Mouse (Mus musculus) right cerebral cortex, postnatal 10 days (tissue): ENCODE measurements at regions not wholly inside any gene's neighbourhood (a gene's known extent, or its start where the extent isn't known, plus 50 kb on each side); places are given as distances from the start of the nearest gene placed in this dataset.

Experiments used
- DNase-seq, 2 experiments: peaks; one replicate each; pipeline ENCODE4 v3.0.0; 2021; ENCODE audit warnings: low spot score in 2 of 2

- DNase-seq = no peak
These were observed 89.1 kb downstream of the Kcnj2 start for GRCm38 (mm10) chr11:111155023-111155422.

- no peak for DNase-seq
These were observed 89.8 kb downstream of the Kcnj2 start for GRCm38 (mm10) chr11:111155747-111156146.

GRCm38 (mm10) chr11:111159299-111159698, 93.3 kb downstream of the Kcnj2 start:
- no peak for DNase-seq

GRCm38 (mm10) chr11:111164907-111165306, 98.9 kb downstream of the Kcnj2 start:
- DNase-seq = no peak

- DNase-seq = no peak
These were observed 104.3 kb downstream of the Kcnj2 start for GRCm38 (mm10) chr11:111170174-111170800.

- DNase-seq = no peak
These were observed 107.6 kb downstream of the Kcnj2 start for GRCm38 (mm10) chr11:111173525-111173924.

GRCm38 (mm10) chr11:111175566-111175965, 109.6 kb downstream of the Kcnj2 start:
- peak in 1 of 2 experiments; percentile 43 for DNase-seq

GRCm38 (mm10) chr11:111177516-111177915, 111.6 kb downstream of the Kcnj2 start:
- no peak for DNase-seq

- DNase-seq = no peak
These were observed 131.5 kb downstream of the Kcnj2 start for GRCm38 (mm10) chr11:111197422-111197821.

GRCm38 (mm10) chr11:111200512-111200911, 134.5 kb downstream of the Kcnj2 start:
- no peak for DNase-seq

- no peak for DNase-seq
These were observed 136.8 kb downstream of the Kcnj2 start for GRCm38 (mm10) chr11:111202780-111203179.

GRCm38 (mm10) chr11:111210565-111210964, 144.6 kb downstream of the Kcnj2 start:
- DNase-seq = no peak

GRCm38 (mm10) chr11:111212038-111212701, 146.2 kb downstream of the Kcnj2 start:
- peak; percentile 31 to 39 for DNase-seq

GRCm38 (mm10) chr11:111212702-111213328, 146.9 kb downstream of the Kcnj2 start:
- DNase-seq = no peak

- no peak for DNase-seq
These were observed 149.0 kb downstream of the Kcnj2 start for GRCm38 (mm10) chr11:111215006-111215405.

- no peak for DNase-seq
These were observed 157.9 kb downstream of the Kcnj2 start for GRCm38 (mm10) chr11:111223834-111224233.

GRCm38 (mm10) chr11:111227305-111227704, 161.3 kb downstream of the Kcnj2 start:
- DNase-seq = no peak

GRCm38 (mm10) chr11:111236741-111237140, 170.8 kb downstream of the Kcnj2 start:
- DNase-seq = no peak

- no peak for DNase-seq
These were observed 173.8 kb downstream of the Kcnj2 start for GRCm38 (mm10) chr11:111239784-111240183.

GRCm38 (mm10) chr11:111252226-111252625, 186.3 kb downstream of the Kcnj2 start:
- no peak for DNase-seq

- DNase-seq = no peak
These were observed 190.6 kb downstream of the Kcnj2 start for GRCm38 (mm10) chr11:111256596-111256995.

- DNase-seq = no peak
These were observed 194.9 kb downstream of the Kcnj2 start for GRCm38 (mm10) chr11:111260691-111261383.
